Mouse (Mus musculus) T-helper 17 cell (primary cell): ENCODE data around the gene Med25.

Experiments used
- in situ Hi-C, 2 experiments: fragments of 300-600 bp; cut with MboI, MseI; formaldehyde crosslinking; loops; 1 replicate in 1 of 2; 2 replicates in 1 of 2; pipeline ENCODE4 v1.15.1; 2025; ENCODE audit warnings: high pct_unique_total_duplicates in 2 of 2

Gene Med25

GRCm38 (mm10) chr7:44849416-44850111 is 42.9 kb downstream of the Med25 start:
- in situ Hi-C loops, result loop anchor here in 1 of 2 experiments (5.0 to 10.0 kb wide), 6 partner anchors 102 to 1055 kb away; partner anchors contain the start of genes Fam83e, Klk8, Klk9 and Nr1h2

GRCm38 (mm10) chr7:44848561-44849415 is 43.7 kb downstream of the Med25 start, which contains the start of the genes Akt1s1 and Tbc1d17:
Akt1s1 (plus strand) TSS chr7:44848991.
Tbc1d17 (minus strand) TSS chr7:44849079.
- in situ Hi-C loops, result no loop called here

- in situ Hi-C loops, result no loop called here
Measured at GRCm38 (mm10) chr7:44847772-44848171, 44.7 kb downstream of the Med25 start.

GRCm38 (mm10) chr7:44846804-44847203 is 45.7 kb downstream of the Med25 start:
- in situ Hi-C loops, result no loop called here

- in situ Hi-C loops, result no loop called here
Measured at GRCm38 (mm10) chr7:44845006-44845405, 47.5 kb downstream of the Med25 start.

GRCm38 (mm10) chr7:44841825-44842463 is 50.6 kb downstream of the Med25 start:
- in situ Hi-C loops, result no loop called here

- in situ Hi-C loops, result no loop called here
Measured at GRCm38 (mm10) chr7:44840426-44840825, 52.1 kb downstream of the Med25 start.

- in situ Hi-C loops, result no loop called here
Measured at GRCm38 (mm10) chr7:44839491-44840191, 52.9 kb downstream of the Med25 start.

- in situ Hi-C loops, result no loop called here
Measured at GRCm38 (mm10) chr7:44839171-44839490, 53.4 kb downstream of the Med25 start.

GRCm38 (mm10) chr7:44838073-44838472 is 54.4 kb downstream of the Med25 start:
- in situ Hi-C loops, result no loop called here

GRCm38 (mm10) chr7:44836423-44837053 is 56.0 kb downstream of the Med25 start:
- in situ Hi-C loops, result no loop called here

- in situ Hi-C loops, result no loop called here
Measured at GRCm38 (mm10) chr7:44836016-44836404, 56.5 kb downstream of the Med25 start.

- in situ Hi-C loops, result no loop called here
Measured at GRCm38 (mm10) chr7:44835373-44836015, 57.0 kb downstream of the Med25 start.

- in situ Hi-C loops, result no loop called here
Measured at GRCm38 (mm10) chr7:44832763-44833162, 59.7 kb downstream of the Med25 start.

- in situ Hi-C loops, result loop anchor here in 1 of 2 experiments (5.0 kb wide), 1 partner anchor 106 kb away; no protein-coding TSS in a partner anchor
Measured at GRCm38 (mm10) chr7:44828706-44829105, 63.8 kb downstream of the Med25 start.

GRCm38 (mm10) chr7:44826771-44827170 is 65.7 kb downstream of the Med25 start:
- in situ Hi-C loops, result loop anchor here in 1 of 2 experiments (5.0 kb wide), 1 partner anchor 104 kb away; no protein-coding TSS in a partner anchor
